Mouse (Mus musculus) embryonic fibroblast, embryonic 13.5 days (primary cell): ENCODE data around the gene Ptafr. TPM values are rescaled to one million over a fixed set of nuclear protein-coding genes. Genes with fewer than 3 reads are reported as not detected.

Source experiments
- H3K27ac ChIP-seq: 2 replicates; pipeline ENCODE4 v1.5.1; 2012; ENCODE audit warnings: low read length, control low read depth, inconsistent platforms; ENCODE audit not compliant: insufficient read depth
- H3K4me1 ChIP-seq: 2 replicates; pipeline ENCODE4 v1.6.1; 2011; ENCODE audit warnings: low read length; ENCODE audit not compliant: control insufficient read depth, insufficient read depth
- H3K4me3 ChIP-seq: 2 replicates; pipeline ENCODE4 v1.5.1; 2011; ENCODE audit warnings: mild to moderate bottlenecking, control low read depth, low read length; ENCODE audit not compliant: insufficient read depth
- CTCF ChIP-seq: IDR thresholded peaks from 2 replicates; pipeline ENCODE4 v1.5.1; 2011; ENCODE audit warnings: mild to moderate bottlenecking, control low read depth, low read length, moderate library complexity, borderline replicate concordance; ENCODE audit not compliant: insufficient read depth
- POLR2A ChIP-seq: IDR thresholded peaks from 2 replicates; pipeline ENCODE4 v1.6.1; 2011; ENCODE audit warnings: low read depth, mild to moderate bottlenecking, control low read depth, low read length, moderate library complexity
- polyA plus RNA-seq: library from polyadenylated mRNA; stranded (reverse); fragments of >200 nt; gene quantifications from 2 replicates; pipeline ENCODE4 v1.2.4, GENCODE M21; 2011; ENCODE audit warnings: low read depth; ENCODE audit not compliant: missing spikeins, insufficient read length

Ptafr gene
- polyA plus RNA-seq, 1 experiment, result not detected

- Histone ChIP-seq H3K4me1 (no peaks in the 10 kb centered on the region), H3K27ac (no peak overlapping the region), H3K4me3 (no peak overlapping the region)
- no peak for TF ChIP-seq POLR2A
- no peak for TF ChIP-seq CTCF
These were observed 606 bp upstream of the Ptafr start for GRCm38 (mm10) chr4:132563261-132563660.

GRCm38 (mm10) chr4:132565089-132565747 lies 1.4 kb downstream of the Ptafr start:
- no peaks in the 10 kb centered on the region for H3K4me1 ChIP-seq
- H3K27ac ChIP-seq, result no peak overlapping the region
- H3K4me3 ChIP-seq, result no peak overlapping the region
- no peak for TF ChIP-seq CTCF
- no peak for TF ChIP-seq POLR2A

GRCm38 (mm10) chr4:132567361-132567779 lies 3.5 kb downstream of the Ptafr start:
- H3K27ac ChIP-seq, result no peak overlapping the region
- TF ChIP-seq CTCF (no peak), POLR2A (no peak)
- H3K4me1 ChIP-seq, result no peaks in the 10 kb centered on the region
- no peak overlapping the region for H3K4me3 ChIP-seq

GRCm38 (mm10) chr4:132569115-132569514 lies 5.2 kb downstream of the Ptafr start:
- H3K27ac ChIP-seq, result no peak overlapping the region
- TF ChIP-seq POLR2A (no peak), CTCF (no peak)
- no peaks in the 10 kb centered on the region for H3K4me1 ChIP-seq
- no peak overlapping the region for H3K4me3 ChIP-seq

- H3K27ac ChIP-seq, result no peak overlapping the region
- no peak overlapping the region for H3K4me3 ChIP-seq
- H3K4me1 ChIP-seq, result no peaks in the 10 kb centered on the region
- no peak for TF ChIP-seq CTCF
- no peak for TF ChIP-seq POLR2A
These were observed 7.3 kb downstream of the Ptafr start for GRCm38 (mm10) chr4:132571190-132571589.

- H3K4me1 ChIP-seq, result no peaks in the 10 kb centered on the region
- H3K27ac ChIP-seq, result no peak overlapping the region
- TF ChIP-seq CTCF, result no peak
- no peak for TF ChIP-seq POLR2A
- H3K4me3 ChIP-seq, result no peak overlapping the region
These were observed 9.5 kb downstream of the Ptafr start for GRCm38 (mm10) chr4:132573327-132573726.

- H3K4me3 ChIP-seq, result no peak overlapping the region
- H3K27ac ChIP-seq, result no peak overlapping the region
- TF ChIP-seq POLR2A (no peak), CTCF (no peak)
- no peaks in the 10 kb centered on the region for H3K4me1 ChIP-seq
These were observed 11.0 kb downstream of the Ptafr start for GRCm38 (mm10) chr4:132574809-132575347.

GRCm38 (mm10) chr4:132583781-132584180 lies 19.9 kb downstream of the Ptafr start:
- peaks cover 1% of the 10 kb centered on the region; the same call in 1 of the 2 replicates for H3K4me1 ChIP-seq
- H3K4me3 ChIP-seq, result no peak overlapping the region
- TF ChIP-seq CTCF, result no peak
- TF ChIP-seq POLR2A, result no peak
- no peak overlapping the region for H3K27ac ChIP-seq

GRCm38 (mm10) chr4:132584975-132585374 lies 21.1 kb downstream of the Ptafr start:
- TF ChIP-seq CTCF, result no peak
- no peak for TF ChIP-seq POLR2A
- no peak overlapping the region for H3K4me3 ChIP-seq
- no peak overlapping the region for H3K27ac ChIP-seq
- peaks cover 2% of the 10 kb centered on the region; the same call in 1 of the 2 replicates for H3K4me1 ChIP-seq

GRCm38 (mm10) chr4:132586282-132586681 lies 22.4 kb downstream of the Ptafr start:
- no peak for TF ChIP-seq CTCF
- TF ChIP-seq POLR2A, result no peak
- Histone ChIP-seq H3K27ac (no peak overlapping the region), H3K4me3 (no peak overlapping the region), H3K4me1 (peaks cover 2% of the 10 kb centered on the region; the same call in 1 of the 2 replicates)

- peak overlapping the region; percentile 63 for H3K27ac ChIP-seq
These were observed 24.6 kb downstream of the Ptafr start for GRCm38 (mm10) chr4:132588512-132588911.

More at GRCm38 (mm10) chr4:132588512-132588911, 24.6 kb downstream of the Ptafr start:
- TF ChIP-seq POLR2A, result no peak
- TF ChIP-seq CTCF, result no peak
- Histone ChIP-seq H3K4me3 (no peak overlapping the region), H3K4me1 (peaks cover 2% of the 10 kb centered on the region; the same call in 1 of the 2 replicates)
